Mouse (Mus musculus) E14TG2a.4 (cell line): ENCODE measurements at regions not wholly inside any gene's neighbourhood (a gene's known extent, or its start where the extent isn't known, plus 50 kb on each side); places are given as distances from the start of the nearest gene placed in this dataset.
A peak's percentile ranks its signal among the peaks of the same experiment; 100 is the strongest.

Source experiments
- H3K27me3 ChIP-seq: 2 replicates; pipeline ENCODE4 v1.6.1; 2014; ENCODE audit warnings: low read length, control low read depth; ENCODE audit not compliant: insufficient read depth
- H3K36me3 ChIP-seq: 2 replicates; pipeline ENCODE4 v1.6.1; 2014; ENCODE audit warnings: low read length, control low read depth; ENCODE audit not compliant: insufficient read depth
- H3K4me1 ChIP-seq: replicated peaks from 2 replicates; pipeline ENCODE4 v1.6.1; 2014; ENCODE audit warnings: low read depth, low read length, control low read depth
- H3K4me3 ChIP-seq: replicated peaks from 2 replicates; pipeline ENCODE4 v1.5.1; 2014; ENCODE audit warnings: mild to moderate bottlenecking, low read length
- H3K9me3 ChIP-seq: 2 replicates; pipeline ENCODE4 v1.6.1; 2014; ENCODE audit warnings: low read length, control low read depth
- CTCF ChIP-seq: conservative IDR thresholded peaks from 2 replicates; pipeline ENCODE4 v1.5.1; 2014; ENCODE audit warnings: low read length
- NANOG ChIP-seq: IDR thresholded peaks from 2 replicates; pipeline ENCODE4 v1.6.1; 2014; ENCODE audit warnings: borderline replicate concordance, low read length, mixed read lengths
- POU5F1 ChIP-seq: IDR thresholded peaks from 2 replicates; pipeline ENCODE4 v1.6.1; 2014; ENCODE audit warnings: low read length, borderline replicate concordance

DNA sequence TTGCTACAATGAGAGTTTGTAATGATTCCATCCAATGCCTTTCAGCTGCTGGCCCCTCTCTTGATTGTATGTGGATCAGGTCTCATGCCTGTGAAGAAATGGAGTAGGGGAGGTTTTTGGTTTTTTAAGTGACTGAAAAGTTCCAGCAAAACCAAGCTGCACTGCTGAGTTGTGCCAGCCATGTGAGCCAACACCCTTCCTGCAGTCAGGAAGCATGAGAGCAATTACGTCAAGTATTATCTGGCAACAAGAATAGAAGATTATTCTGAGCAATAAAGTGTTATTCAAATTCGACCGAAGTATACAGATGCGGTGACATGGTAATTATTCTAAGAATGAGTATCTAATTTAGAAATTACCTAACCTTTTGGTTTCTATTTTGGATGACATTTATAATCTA is 67.0 kb upstream of the Peli1 start:
- Histone ChIP-seq H3K4me3 (no peak overlapping the region), H3K9me3 (no peaks in the 10 kb centered on the region), H3K4me1 (no peaks in the 10 kb centered on the region; the same call in 1 of the 2 replicates), H3K36me3 (no peaks in the 10 kb centered on the region), H3K27me3 (no peaks in the 10 kb centered on the region)
- TF ChIP-seq CTCF, result no peak
- no peak for TF ChIP-seq POU5F1
- TF ChIP-seq NANOG, result no peak

DNA sequence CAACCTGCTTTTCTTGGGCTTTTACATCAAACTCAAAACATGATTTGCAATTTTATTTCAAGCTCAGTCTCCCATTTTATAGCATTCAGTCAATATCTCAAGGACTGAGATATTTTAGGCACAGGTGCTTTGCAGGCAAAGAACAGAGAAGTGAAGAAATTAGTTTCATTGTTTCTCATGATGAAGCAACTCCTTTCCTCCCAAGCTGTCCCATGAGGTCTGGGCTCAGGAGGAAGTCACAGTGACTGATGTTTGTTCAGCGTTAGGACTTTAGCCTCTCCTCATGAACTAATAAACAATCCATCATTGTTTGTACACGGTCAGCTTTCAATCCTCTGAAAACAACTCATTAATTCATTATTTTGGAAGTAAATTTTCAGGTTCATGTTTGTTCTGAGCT is 66.6 kb upstream of the Peli1 start:
- no peaks in the 10 kb centered on the region for H3K36me3 ChIP-seq
- H3K27me3 ChIP-seq, result no peaks in the 10 kb centered on the region
- TF ChIP-seq NANOG, result no peak
- no peak for TF ChIP-seq CTCF
- TF ChIP-seq POU5F1, result no peak
- no peak overlapping the region for H3K4me3 ChIP-seq
- H3K4me1 ChIP-seq, result no peaks in the 10 kb centered on the region; the same call in 1 of the 2 replicates
- H3K9me3 ChIP-seq, result no peaks in the 10 kb centered on the region

DNA sequence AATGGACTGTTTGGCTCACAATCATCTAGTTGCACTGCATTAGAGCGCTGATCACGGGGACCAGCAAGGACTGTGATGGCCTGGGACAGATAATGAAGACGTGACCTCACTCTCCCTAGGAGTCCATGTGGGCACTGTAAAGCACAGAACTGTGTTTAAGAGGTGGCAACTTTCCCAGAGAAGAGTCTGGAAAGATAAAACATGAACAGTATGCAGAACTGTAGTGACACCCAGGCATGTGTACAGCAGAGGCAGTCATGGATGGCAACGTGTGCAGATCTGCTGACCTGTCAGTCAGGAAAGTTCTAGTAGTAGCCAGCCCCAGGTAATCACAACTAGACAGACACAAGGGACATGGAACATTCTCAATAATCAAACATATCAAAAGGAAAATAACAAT is 63.8 kb upstream of the Peli1 start:
- Histone ChIP-seq H3K9me3 (peaks cover 12% of the 10 kb centered on the region), H3K4me1 (no peaks in the 10 kb centered on the region; the same call in 1 of the 2 replicates), H3K4me3 (no peak overlapping the region), H3K36me3 (no peaks in the 10 kb centered on the region), H3K27me3 (no peaks in the 10 kb centered on the region)
- TF ChIP-seq CTCF (no peak), POU5F1 (no peak), NANOG (no peak)

DNA sequence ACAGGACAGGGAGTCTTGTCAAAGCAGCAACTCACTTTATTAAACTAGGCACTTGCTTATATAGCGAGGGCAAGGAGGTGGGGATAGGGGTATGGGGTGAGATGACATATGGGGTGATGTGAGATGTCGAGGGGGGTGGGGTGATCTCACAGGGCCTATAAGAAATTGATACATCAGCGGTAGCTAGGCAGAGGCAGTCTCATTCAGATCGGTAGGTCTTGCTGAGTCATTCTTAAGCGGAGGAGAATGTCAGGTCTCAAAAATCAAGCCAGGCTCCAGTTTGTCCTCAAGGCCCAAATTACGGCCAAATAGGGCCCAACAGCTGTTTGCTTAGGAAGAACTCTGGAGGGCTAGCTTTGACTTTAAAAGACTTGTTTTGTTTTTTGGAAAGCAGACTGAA is 60.7 kb upstream of the Peli1 start:
- Histone ChIP-seq H3K4me3 (no peak overlapping the region), H3K36me3 (no peaks in the 10 kb centered on the region), H3K4me1 (peaks cover 15% of the 10 kb centered on the region), H3K9me3 (peaks cover 12% of the 10 kb centered on the region), H3K27me3 (no peaks in the 10 kb centered on the region)
- no peak for TF ChIP-seq POU5F1
- no peak for TF ChIP-seq NANOG
- no peak for TF ChIP-seq CTCF

DNA sequence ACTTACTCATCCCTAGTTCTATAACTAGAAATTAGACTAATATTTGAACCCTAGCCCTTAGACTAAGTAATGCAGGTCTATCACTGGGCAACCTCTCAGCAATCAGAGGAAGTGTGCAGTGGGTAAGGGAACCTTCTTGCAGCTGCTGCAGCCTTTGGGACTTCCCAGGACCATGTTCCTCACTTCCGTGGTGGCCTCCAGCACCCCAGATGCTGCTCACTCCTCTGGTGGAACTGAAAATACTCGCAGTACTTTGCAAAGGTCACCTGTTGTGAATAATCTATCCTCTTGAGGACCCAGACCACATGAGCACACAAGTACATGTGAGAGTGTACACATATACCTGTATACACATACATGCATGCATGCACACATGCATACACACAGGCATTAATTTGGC is 59.3 kb upstream of the Peli1 start:
- H3K9me3 ChIP-seq, result peaks cover 12% of the 10 kb centered on the region
- TF ChIP-seq CTCF (no peak), NANOG (no peak), POU5F1 (no peak)
- H3K27me3 ChIP-seq, result no peaks in the 10 kb centered on the region
- H3K4me1 ChIP-seq, result peaks cover 15% of the 10 kb centered on the region
- H3K36me3 ChIP-seq, result no peaks in the 10 kb centered on the region
- H3K4me3 ChIP-seq, result no peak overlapping the region

DNA sequence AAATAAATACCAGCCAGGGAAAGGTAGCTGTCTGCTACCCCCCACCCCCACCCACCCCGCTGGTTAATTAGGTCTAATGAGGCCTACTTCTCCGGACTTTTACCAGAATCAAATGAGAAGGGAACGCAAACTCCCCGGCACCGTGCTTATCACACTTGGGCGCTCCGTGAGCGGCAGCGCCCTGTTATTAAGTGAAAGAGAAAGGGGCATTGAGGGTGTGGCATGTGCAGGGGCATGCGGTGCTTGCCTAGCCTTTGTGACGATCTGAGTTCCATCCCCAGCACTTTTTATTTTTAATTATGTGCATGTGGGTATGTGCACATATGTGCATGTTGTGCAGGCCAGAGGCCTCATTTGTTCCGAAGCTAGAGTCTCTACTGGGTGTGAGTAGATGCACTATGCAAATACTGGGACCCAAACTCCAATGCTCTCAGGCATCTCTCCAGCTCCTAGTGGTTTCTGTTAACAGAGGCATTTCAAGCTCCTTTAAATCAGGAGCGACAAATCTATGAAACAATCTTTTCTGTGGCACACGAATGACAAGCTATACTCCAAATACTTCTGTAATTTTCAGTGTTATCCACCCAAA is 57.8 kb upstream of the Peli1 start:
- Histone ChIP-seq H3K9me3 (peaks cover 12% of the 10 kb centered on the region), H3K27me3 (no peaks in the 10 kb centered on the region), H3K4me3 (0 out of 2 replicates have a peak overlapping the region, but pooled peaks have one; percentile 0), H3K4me1 (peaks cover 15% of the 10 kb centered on the region), H3K36me3 (no peaks in the 10 kb centered on the region)
- no peak for TF ChIP-seq CTCF
- TF ChIP-seq POU5F1, result no peak
- TF ChIP-seq NANOG, result no peak

DNA sequence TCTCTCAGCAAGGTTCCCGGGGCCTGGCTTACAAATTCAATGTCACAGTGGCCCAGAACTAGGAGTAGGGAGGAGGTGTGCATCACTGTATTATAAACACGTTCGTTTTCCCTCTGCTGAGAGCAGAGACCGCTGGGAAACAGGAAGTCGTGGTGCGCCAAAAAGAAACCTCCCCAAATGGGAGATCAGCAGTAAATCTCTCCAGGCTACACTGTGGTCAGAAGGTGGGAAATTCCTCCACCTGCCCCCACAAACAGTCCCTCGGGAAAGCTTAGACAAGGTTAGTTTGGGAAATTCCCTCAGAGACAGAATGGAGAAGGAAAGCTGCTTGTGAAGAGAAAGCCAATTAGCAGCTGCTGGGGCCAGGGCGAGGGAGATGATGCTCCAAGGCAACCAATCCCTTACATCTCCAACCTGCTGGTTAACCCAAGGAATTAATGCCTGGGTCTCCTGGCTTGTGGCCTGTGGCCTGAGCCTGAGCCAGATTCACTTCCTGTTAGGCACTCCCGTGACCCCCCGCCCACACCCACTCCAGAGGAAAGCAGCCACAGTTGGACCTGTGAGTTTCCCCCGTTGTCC is 57.2 kb upstream of the Peli1 start:
- peaks cover 12% of the 10 kb centered on the region for H3K9me3 ChIP-seq
- TF ChIP-seq NANOG (no peak), CTCF (no peak), POU5F1 (no peak)

DNA sequence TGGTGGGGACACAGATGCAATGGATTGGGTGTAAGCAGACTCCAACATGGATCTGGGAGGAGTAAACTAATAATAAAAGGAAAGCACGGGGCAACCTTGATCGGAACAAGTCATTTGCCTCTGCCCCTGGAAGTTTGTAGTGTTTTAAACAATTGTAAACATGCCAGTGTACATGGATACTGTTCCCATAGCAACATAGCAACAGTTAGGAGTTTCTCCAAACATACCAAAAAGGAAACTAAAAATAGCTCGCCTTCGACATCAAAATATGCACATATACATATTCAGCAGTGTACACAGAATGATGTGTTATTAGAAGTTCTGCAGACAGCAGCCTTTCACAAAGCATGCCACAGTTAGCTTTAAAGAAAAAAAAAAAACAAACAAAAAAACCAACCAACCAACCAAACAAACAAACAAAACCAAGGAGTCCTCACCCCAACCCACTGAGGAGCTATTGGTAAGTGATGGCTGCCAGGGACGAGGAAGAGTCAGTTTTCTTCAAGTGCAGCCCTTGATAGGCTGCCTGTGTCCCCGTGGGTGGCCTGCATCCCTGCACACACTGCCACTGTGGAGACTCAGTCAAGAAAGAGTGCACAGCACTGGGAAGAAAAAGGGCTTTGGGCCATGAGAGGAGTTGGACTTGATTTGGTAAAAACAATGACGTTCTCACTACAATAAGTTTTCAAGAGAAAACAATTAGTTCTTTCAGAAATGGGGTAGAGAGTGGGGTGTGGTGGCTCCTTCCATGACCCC is 54.8 kb upstream of the Peli1 start:
- H3K9me3 ChIP-seq, result no peaks in the 10 kb centered on the region
- no peaks in the 10 kb centered on the region for H3K27me3 ChIP-seq
- no peaks in the 10 kb centered on the region for H3K36me3 ChIP-seq
- no peak overlapping the region for H3K4me3 ChIP-seq
- H3K4me1 ChIP-seq, result peaks cover 15% of the 10 kb centered on the region
- no peak for TF ChIP-seq POU5F1
- no peak for TF ChIP-seq NANOG
- TF ChIP-seq CTCF, result no peak

More for the DNA sequence above, 57.2 kb upstream of the Peli1 start:
- Histone ChIP-seq H3K36me3 (no peaks in the 10 kb centered on the region), H3K27me3 (no peaks in the 10 kb centered on the region), H3K4me1 (peaks cover 15% of the 10 kb centered on the region), H3K4me3 (peak overlapping the region; percentile 37)
